In genomic region chr2:103639701-103640100, GRCm38 (mm10) we compare ENCODE assay signal across 26 mouse cellular contexts.
A peak's percentile ranks its signal among the peaks of the same experiment; 100 is the strongest.
DNase-seq lines count a peak whose midpoint lies in the region; ATAC-seq and TF ChIP-seq lines count a peak whose summit lies in the region.
"Had no signal": no experiment of that assay in that cellular context is flagged by ENCODE, and none has a peak within 500 bp of the region (broad histone marks: within the 10 kb centered on the region; RNA-seq: fewer than 3 reads in every experiment).

No protein-coding gene starts in this region.

- no peak for ATAC-seq in forebrain, embryonic 16.5 days
- no peak for ATAC-seq in hindbrain, postnatal 0 days
- ATAC-seq: intestine, embryonic 15.5 days; midbrain, embryonic 16.5 days; Patski had no signal

- no peaks in the 10 kb centered on the region for H3K9me3 ChIP-seq in forebrain, embryonic 10.5 days
- no peaks in the 10 kb centered on the region for H3K9me3 ChIP-seq in forebrain, embryonic 16.5 days (ENCODE audit: control insufficient read depth, low read length)
- H3K9me3 ChIP-seq in hindbrain, embryonic 10.5 days = no peaks in the 10 kb centered on the region
- H3K9me3 ChIP-seq in hindbrain, postnatal 0 days (ENCODE audit: low read length) = no peaks in the 10 kb centered on the region
- H3K9me3 ChIP-seq: heart, embryonic 15.5 days; hindbrain, embryonic 15.5 days; intestine, embryonic 15.5 days; limb, embryonic 15.5 days; neural tube, embryonic 13.5 days had no signal

- H3K4me1 ChIP-seq in forebrain, embryonic 10.5 days = peaks cover 78% of the 10 kb centered on the region
- peaks cover 6% of the 10 kb centered on the region; the same call in 1 of the 2 replicates for H3K4me1 ChIP-seq in forebrain, embryonic 16.5 days (replicated peaks; ENCODE audit: control insufficient read depth, insufficient read depth, low read length)
- H3K4me1 ChIP-seq in hindbrain, embryonic 10.5 days (replicated peaks) = peaks cover 79% of the 10 kb centered on the region
- peaks cover 14% of the 10 kb centered on the region for H3K4me1 ChIP-seq in hindbrain, postnatal 0 days (ENCODE audit: insufficient read depth, low read length)
- peaks cover 24% of the 10 kb centered on the region for H3K4me1 ChIP-seq in embryonic fibroblast, embryonic 13.5 days (ENCODE audit: control insufficient read depth, insufficient read depth, low read length)
- H3K4me1 ChIP-seq: intestine, embryonic 15.5 days had no signal

- TF ChIP-seq POLR2A in embryonic fibroblast, embryonic 13.5 days (IDR thresholded peaks at IDR 0.05; ENCODE audit: low read depth, low read length) = no peak

- no peak overlapping the region for H3K9ac ChIP-seq in forebrain, embryonic 16.5 days (replicated peaks; ENCODE audit: low read depth, low read length)
- no peak overlapping the region for H3K9ac ChIP-seq in hindbrain, postnatal 0 days (replicated peaks; ENCODE audit: low read length)
- H3K9ac ChIP-seq: heart, embryonic 15.5 days; hindbrain, embryonic 15.5 days; intestine, embryonic 15.5 days; limb, embryonic 15.5 days; liver, embryonic 14.5 days; neural tube, embryonic 13.5 days had no signal

- H3K36me3 ChIP-seq in forebrain, embryonic 10.5 days (replicated peaks) = no peaks in the 10 kb centered on the region
- H3K36me3 ChIP-seq in forebrain, embryonic 16.5 days (ENCODE audit: control insufficient read depth, insufficient read depth) = no peaks in the 10 kb centered on the region
- no peaks in the 10 kb centered on the region for H3K36me3 ChIP-seq in hindbrain, embryonic 10.5 days
- no peaks in the 10 kb centered on the region for H3K36me3 ChIP-seq in hindbrain, postnatal 0 days (ENCODE audit: insufficient read depth, low read length)
- H3K36me3 ChIP-seq: heart, embryonic 15.5 days; hindbrain, embryonic 15.5 days; intestine, embryonic 15.5 days; limb, embryonic 15.5 days; neural tube, embryonic 13.5 days had no signal

- 46% methylated on average over 2 of the region's 2 CpGs for WGBS in forebrain, embryonic 10.5 days
- 27% methylated on average over 2 of the region's 2 CpGs for WGBS in forebrain, embryonic 16.5 days
- 55% methylated on average over 2 of the region's 2 CpGs for WGBS in hindbrain, embryonic 10.5 days
- WGBS in hindbrain, postnatal 0 days = 46% methylated on average over 2 of the region's 2 CpGs

- no peak for DNase-seq in forebrain, embryonic 10.5 days (ENCODE audit: extremely low spot score, low spot score)
- peak; percentile 35 for DNase-seq in hindbrain, embryonic 10.5 days (ENCODE audit: low spot score)
- no peak for DNase-seq in hindbrain, postnatal 0 days (ENCODE audit: low spot score)
- DNase-seq in NIH3T3 (ENCODE audit: low read depth) = peak; percentile 39
- DNase-seq in adrenal gland, adult (ENCODE audit: inconsistent age in 2 of 2, low spot score in 1 of 2) = no peak
- no peak for DNase-seq in thymus, postnatal 4 days
- DNase-seq: adrenal gland, adult 2 months; cerebellum, adult 11-12 months; cerebellum, postnatal 14 days; gastrocnemius, postnatal 10 days; heart, postnatal 4 days; kidney, adult 9 months; kidney, postnatal 4 days; lung, postnatal 4 days; thymus, adult 2 months had no signal

- no peak overlapping the region for H3K4me3 ChIP-seq in forebrain, embryonic 10.5 days
- no peak overlapping the region for H3K4me3 ChIP-seq in forebrain, embryonic 16.5 days (replicated peaks; ENCODE audit: low read length)
- no peak overlapping the region for H3K4me3 ChIP-seq in hindbrain, embryonic 10.5 days
- no peak overlapping the region for H3K4me3 ChIP-seq in hindbrain, postnatal 0 days (ENCODE audit: low read length)
- H3K4me3 ChIP-seq in embryonic fibroblast, embryonic 13.5 days (ENCODE audit: insufficient read depth, low read length) = no peak overlapping the region
- H3K4me3 ChIP-seq: heart, embryonic 15.5 days; hindbrain, embryonic 15.5 days; intestine, embryonic 15.5 days; limb, embryonic 15.5 days; myocyte; neural tube, embryonic 13.5 days had no signal

- H3K27ac ChIP-seq in forebrain, embryonic 10.5 days = peak overlapping the region; percentile 22; the same call in 1 of the 2 replicates
- H3K27ac ChIP-seq in forebrain, embryonic 16.5 days (ENCODE audit: low read length) = no peak overlapping the region
- 0 out of 2 replicates have a peak overlapping the region, but pooled peaks have one; percentile 59 for H3K27ac ChIP-seq in hindbrain, embryonic 10.5 days
- no peak overlapping the region for H3K27ac ChIP-seq in hindbrain, postnatal 0 days
- H3K27ac ChIP-seq in embryonic fibroblast, embryonic 13.5 days (ENCODE audit: insufficient read depth, low read length) = peak overlapping the region; percentile 80
- H3K27ac ChIP-seq: heart, embryonic 15.5 days; hindbrain, embryonic 15.5 days; intestine, embryonic 15.5 days; limb, embryonic 15.5 days; liver, embryonic 14.5 days; neural tube, embryonic 13.5 days had no signal

- TF ChIP-seq CTCF in hindbrain, postnatal 0 days (IDR thresholded peaks at IDR 0.05; ENCODE audit: low read depth) = no peak
- no peak for TF ChIP-seq CTCF in embryonic fibroblast, embryonic 13.5 days (IDR thresholded peaks at IDR 0.05; ENCODE audit: borderline replicate concordance, insufficient read depth, low read length)

- no peak overlapping the region for H3K4me2 ChIP-seq in forebrain, embryonic 16.5 days (ENCODE audit: low read length)
- H3K4me2 ChIP-seq in hindbrain, postnatal 0 days (ENCODE audit: low read depth, low read length) = no peak overlapping the region
- H3K4me2 ChIP-seq: heart, embryonic 15.5 days; hindbrain, embryonic 15.5 days; intestine, embryonic 15.5 days; limb, embryonic 15.5 days; neural tube, embryonic 13.5 days had no signal

- H3K27me3 ChIP-seq in forebrain, embryonic 10.5 days (ENCODE audit: poor library complexity, severe bottlenecking) = peaks cover 23% of the 10 kb centered on the region
- H3K27me3 ChIP-seq in forebrain, embryonic 16.5 days (replicated peaks; ENCODE audit: control insufficient read depth, insufficient read depth, low read length) = no peaks in the 10 kb centered on the region
- H3K27me3 ChIP-seq in hindbrain, embryonic 10.5 days (ENCODE audit: insufficient read depth, poor library complexity, severe bottlenecking) = peaks cover 56% of the 10 kb centered on the region
- no peaks in the 10 kb centered on the region for H3K27me3 ChIP-seq in hindbrain, postnatal 0 days (ENCODE audit: insufficient read depth, low read length)
- H3K27me3 ChIP-seq: heart, embryonic 15.5 days; hindbrain, embryonic 15.5 days; intestine, embryonic 15.5 days; limb, embryonic 15.5 days; Patski had no signal

Comparison
In these comparisons a context has a peak if more than half of its experiments do, and no peak if none do; other contexts are left out.
1. DNase-seq: peak in hindbrain, embryonic 10.5 days (single experiment) and NIH3T3 (single experiment); none in forebrain, embryonic 10.5 days (single experiment), hindbrain, postnatal 0 days (single experiment), adrenal gland, adult (0 of 2) and thymus, postnatal 4 days (single experiment).
2. H3K27ac ChIP-seq: peak in forebrain, embryonic 10.5 days (single experiment), hindbrain, embryonic 10.5 days (single experiment) and embryonic fibroblast, embryonic 13.5 days (single experiment); none in forebrain, embryonic 16.5 days (single experiment) and hindbrain, postnatal 0 days (single experiment).